Mouse (Mus musculus) ES-E14 (cell line): ENCODE measurements around the gene Cbll1.

ENCODE experiments used
- CHD2 ChIP-seq: IDR thresholded peaks from 2 replicates; pipeline ENCODE4 v1.6.1; 2014; ENCODE audit warnings: mild to moderate bottlenecking, low read depth, low read length, inconsistent platforms
- HCFC1 ChIP-seq: IDR thresholded peaks from 2 replicates; pipeline ENCODE4 v1.6.1; 2012; ENCODE audit warnings: low read length, inconsistent platforms, borderline replicate concordance; ENCODE audit not compliant: insufficient read depth
- ZNF384 ChIP-seq: IDR thresholded peaks from 2 replicates; pipeline ENCODE4 v1.6.1; 2012; ENCODE audit warnings: low read depth, low read length, inconsistent platforms

DNA sequence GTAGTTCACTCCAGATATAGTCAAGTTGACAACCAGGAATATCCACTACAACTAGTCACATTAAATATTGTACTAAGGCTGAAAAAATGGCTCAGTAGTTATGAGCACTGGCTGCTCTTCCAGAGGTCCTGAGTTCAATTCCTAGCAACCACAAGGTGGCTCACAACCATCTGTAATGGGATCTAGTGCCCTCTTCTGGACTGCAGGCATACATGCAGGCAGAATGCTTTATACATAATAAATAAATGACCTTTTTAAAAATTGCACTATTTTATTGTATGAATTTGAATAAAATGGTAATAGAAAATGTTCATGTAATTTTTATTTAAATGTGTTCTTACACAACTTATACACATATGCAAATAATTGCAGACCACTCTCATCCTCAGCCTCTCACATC, 3.8 kb upstream of the Cbll1 start:
- TF ChIP-seq CHD2, result no peak
- no peak for TF ChIP-seq HCFC1
- no peak for TF ChIP-seq ZNF384
